Mouse (Mus musculus): ENCODE measurements around the gene Rnf224.

- TF ChIP-seq CTCF (IDR thresholded peaks at IDR 0.05; ENCODE audit: extremely low read depth, insufficient read depth, insufficient read length, insufficient replicate concordance) (no peak), POLR2A (IDR thresholded peaks at IDR 0.05; ENCODE audit: low read depth, low read length) (no peak)
These were observed 50.0 kb downstream of the Rnf224 start for GRCm38 (mm10) chr2:25186575-25186930.

All from spleen, adult 2 months (tissue).